Mouse (Mus musculus): ENCODE data around the gene Serpina3m. TPM values are rescaled to one million over a fixed set of nuclear protein-coding genes. Genes with fewer than 3 reads are reported as not detected.

Serpina3m gene
- polyA plus RNA-seq, 1 experiment from 2014 or later: not detected

DNA sequence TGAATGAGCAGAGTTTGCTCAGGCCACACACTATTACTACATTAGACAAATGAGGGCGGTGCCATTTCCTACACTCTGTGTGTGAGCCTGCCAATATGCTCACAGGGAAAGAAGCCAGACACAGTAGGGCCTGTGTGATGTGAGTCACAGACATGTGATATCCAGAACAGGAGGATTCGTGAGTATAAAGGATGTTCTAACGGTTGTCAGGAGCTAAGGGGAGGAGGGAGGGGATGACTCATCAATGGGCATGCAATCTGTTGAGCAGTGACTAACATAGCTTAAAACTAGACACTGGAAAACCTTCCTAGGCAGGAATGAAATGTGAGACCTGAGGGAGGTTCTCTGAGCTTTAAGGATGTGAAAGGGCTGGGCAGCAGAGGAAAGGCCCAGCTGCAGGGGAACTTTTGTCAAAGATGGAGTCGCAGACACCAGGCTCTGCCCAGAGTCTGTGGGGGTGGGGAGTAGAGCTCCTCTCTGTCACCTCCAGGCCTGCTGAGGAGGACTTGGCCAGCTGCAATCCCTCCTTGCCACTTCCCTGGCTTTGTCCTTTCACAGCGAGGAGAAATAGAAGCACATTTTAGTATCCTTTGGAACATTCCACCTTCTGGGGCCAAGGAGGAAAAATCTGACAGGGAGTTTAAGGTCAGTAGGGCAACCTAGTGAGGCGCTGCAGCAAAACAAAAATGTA, 77.5 kb downstream of the Serpina3m start:
- Histone ChIP-seq H3K27ac (ENCODE audit: low read length) (no peak overlapping the region), H3K4me2 (replicated peaks; ENCODE audit: low read depth, low read length) (no peak overlapping the region), H3K9ac (replicated peaks; ENCODE audit: low read depth) (no peak overlapping the region), H3K4me1 (ENCODE audit: insufficient read depth, low read depth, low read length) (no peaks in the 10 kb centered on the region), H3K4me3 (ENCODE audit: low read depth, low read length) (no peak overlapping the region), H3K36me3 (ENCODE audit: insufficient read depth, low read length) (no peaks in the 10 kb centered on the region), H3K27me3 (replicated peaks; ENCODE audit: insufficient read depth, low read length) (no peaks in the 10 kb centered on the region), H3K9me3 (ENCODE audit: low read length) (no peaks in the 10 kb centered on the region)
- DNase-seq (ENCODE audit: low spot score) (peak; percentile 92), ATAC-seq (peak; percentile 91)
- TF ChIP-seq EP300 (IDR thresholded peaks at IDR 0.05) (no peak), CTCF (IDR thresholded peaks at IDR 0.05) (no peak)
- WGBS: 26% methylated on average over 6 of the region's 6 CpGs

DNA sequence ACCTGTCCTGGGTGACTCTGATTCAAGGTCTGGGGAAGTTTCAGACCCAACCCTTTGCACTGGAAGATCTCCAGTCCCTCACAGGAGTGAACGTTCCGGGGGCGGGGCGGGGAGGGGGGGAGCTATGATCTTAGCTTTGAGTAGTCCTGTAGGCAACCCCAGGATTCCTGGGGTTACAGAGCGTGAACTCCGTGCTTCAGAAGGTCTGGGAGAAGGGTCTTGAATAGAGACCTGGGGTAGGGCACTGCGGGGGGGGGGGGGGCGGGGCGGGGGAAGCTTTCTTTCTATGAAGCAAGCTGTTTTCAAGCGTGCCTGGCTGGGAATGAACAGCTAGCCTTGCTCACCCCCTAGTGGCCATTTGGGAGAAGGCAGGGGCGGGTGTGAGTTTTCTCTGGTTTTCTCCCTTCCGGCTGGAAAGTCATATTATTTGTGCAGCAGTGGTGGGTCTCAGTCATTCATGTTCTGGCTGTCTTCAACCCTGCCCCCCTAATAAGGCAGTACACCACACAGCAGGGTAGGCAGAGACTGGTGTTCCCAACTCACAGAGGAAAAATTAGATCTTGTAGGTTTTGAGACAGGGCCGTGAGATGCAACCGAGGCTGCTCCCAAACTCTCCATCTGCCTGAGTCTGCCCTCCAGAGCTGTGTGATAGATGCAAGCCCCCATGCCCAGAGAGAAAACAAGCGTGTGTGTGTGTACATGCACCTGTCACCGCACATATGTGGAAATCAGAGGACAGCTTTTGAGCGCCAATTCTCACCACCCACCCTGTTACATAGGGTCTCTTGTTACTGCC, 80.3 kb downstream of the Serpina3m start:
- H3K9me3 ChIP-seq (ENCODE audit: low read length): no peaks in the 10 kb centered on the region
- H3K36me3 ChIP-seq (ENCODE audit: insufficient read depth, low read length): no peaks in the 10 kb centered on the region
- H3K9ac ChIP-seq (replicated peaks; ENCODE audit: low read depth): no peak overlapping the region
- no peaks in the 10 kb centered on the region for H3K27me3 ChIP-seq (replicated peaks; ENCODE audit: insufficient read depth, low read length)
- peak; percentile 80 for TF ChIP-seq CTCF (IDR thresholded peaks at IDR 0.05)
- TF ChIP-seq EP300 (IDR thresholded peaks at IDR 0.05): no peak
- H3K4me1 ChIP-seq (ENCODE audit: insufficient read depth, low read depth, low read length): no peaks in the 10 kb centered on the region
- H3K27ac ChIP-seq (ENCODE audit: low read length): no peak overlapping the region
- H3K4me3 ChIP-seq (ENCODE audit: low read depth, low read length): no peak overlapping the region
- WGBS: 16% methylated on average over 14 of the region's 17 CpGs
- DNase-seq (ENCODE audit: low spot score) (peak; percentile 77), ATAC-seq (no peak)
- 0 out of 2 replicates have a peak overlapping the region, but pooled peaks have one; percentile 25 for H3K4me2 ChIP-seq (replicated peaks; ENCODE audit: low read depth, low read length)

GRCm38 (mm10) chr12:104419136-104419462, 80.8 kb downstream of the Serpina3m start:
- H3K4me1 ChIP-seq (ENCODE audit: insufficient read depth, low read depth, low read length): no peaks in the 10 kb centered on the region
- TF ChIP-seq EP300 (IDR thresholded peaks at IDR 0.05): no peak
- TF ChIP-seq CTCF (IDR thresholded peaks at IDR 0.05): peak; percentile 70
- no peaks in the 10 kb centered on the region for H3K9me3 ChIP-seq (ENCODE audit: low read length)
- H3K27me3 ChIP-seq (replicated peaks; ENCODE audit: insufficient read depth, low read length): no peaks in the 10 kb centered on the region
- H3K27ac ChIP-seq (ENCODE audit: low read length): no peak overlapping the region
- ATAC-seq (no peak), DNase-seq (ENCODE audit: low spot score) (no peak)
- no peak overlapping the region for H3K4me3 ChIP-seq (ENCODE audit: low read depth, low read length)
- no peak overlapping the region for H3K9ac ChIP-seq (replicated peaks; ENCODE audit: low read depth)
- H3K36me3 ChIP-seq (ENCODE audit: insufficient read depth, low read length): no peaks in the 10 kb centered on the region
- H3K4me2 ChIP-seq (replicated peaks; ENCODE audit: low read depth, low read length): no peak overlapping the region
- WGBS: 9% methylated on average over 2 of the region's 2 CpGs

DNA sequence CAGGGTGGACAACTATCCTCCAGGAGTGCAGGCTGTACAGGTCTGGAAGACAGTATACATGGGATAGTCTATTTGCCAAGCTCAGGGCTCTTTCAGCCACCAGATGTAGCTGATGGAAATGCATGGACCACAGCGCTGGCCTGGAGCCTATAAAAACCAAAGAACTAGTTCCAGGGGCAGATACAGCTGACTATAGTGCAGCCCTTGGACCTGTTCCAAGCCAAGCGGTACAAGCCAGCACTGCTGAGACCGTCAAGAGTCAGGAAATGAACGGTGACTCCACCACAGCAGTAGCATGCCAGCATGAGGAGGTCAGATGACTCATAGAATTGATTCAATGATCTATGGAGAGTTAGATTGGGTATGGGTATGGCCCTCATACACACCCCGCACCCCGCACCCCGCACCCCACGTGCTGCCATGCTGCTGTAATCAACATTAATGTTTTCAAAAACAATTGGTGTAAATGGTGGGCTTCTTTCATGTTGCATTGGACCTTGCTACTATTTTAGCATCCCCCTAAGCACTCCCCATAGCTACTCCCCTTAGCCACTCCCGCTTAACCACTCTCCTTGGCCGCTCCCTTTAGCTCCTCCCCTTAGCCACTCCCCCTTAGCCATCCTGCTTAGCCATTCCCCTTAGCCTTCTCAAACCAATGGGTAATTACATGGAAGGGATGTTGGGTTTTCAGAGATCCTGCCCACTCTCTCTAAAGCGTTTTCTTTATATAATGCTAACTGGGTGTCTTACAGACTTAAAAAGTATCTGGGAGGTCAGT, 84.5 kb downstream of the Serpina3m start:
- Histone ChIP-seq H3K9me3 (ENCODE audit: low read length) (no peaks in the 10 kb centered on the region), H3K4me2 (replicated peaks; ENCODE audit: low read depth, low read length) (no peak overlapping the region), H3K9ac (replicated peaks; ENCODE audit: low read depth) (no peak overlapping the region), H3K4me1 (ENCODE audit: insufficient read depth, low read depth, low read length) (no peaks in the 10 kb centered on the region), H3K4me3 (ENCODE audit: low read depth, low read length) (no peak overlapping the region), H3K27me3 (replicated peaks; ENCODE audit: insufficient read depth, low read length) (no peaks in the 10 kb centered on the region), H3K27ac (ENCODE audit: low read length) (no peak overlapping the region), H3K36me3 (ENCODE audit: insufficient read depth, low read length) (no peaks in the 10 kb centered on the region)
- ATAC-seq: peak; percentile 57
- TF ChIP-seq CTCF (IDR thresholded peaks at IDR 0.05): no peak
- peak; percentile 21 for DNase-seq (ENCODE audit: low spot score)
- 53% methylated on average over 11 of the region's 11 CpGs for WGBS

GRCm38 (mm10) chr12:104425591-104425990, 87.3 kb downstream of the Serpina3m start:
- WGBS: 74% methylated on average over 3 of the region's 3 CpGs
- Histone ChIP-seq H3K27ac (ENCODE audit: low read length) (no peak overlapping the region), H3K4me2 (replicated peaks; ENCODE audit: low read depth, low read length) (no peak overlapping the region), H3K36me3 (ENCODE audit: insufficient read depth, low read length) (no peaks in the 10 kb centered on the region), H3K4me1 (ENCODE audit: insufficient read depth, low read depth, low read length) (no peaks in the 10 kb centered on the region), H3K4me3 (ENCODE audit: low read depth, low read length) (no peak overlapping the region), H3K9me3 (ENCODE audit: low read length) (no peaks in the 10 kb centered on the region), H3K27me3 (replicated peaks; ENCODE audit: insufficient read depth, low read length) (no peaks in the 10 kb centered on the region), H3K9ac (replicated peaks; ENCODE audit: low read depth) (no peak overlapping the region)
- TF ChIP-seq EP300 (IDR thresholded peaks at IDR 0.05) (no peak), CTCF (IDR thresholded peaks at IDR 0.05) (no peak)
- ATAC-seq: no peak
- DNase-seq (ENCODE audit: low spot score): no peak

GRCm38 (mm10) chr12:104426915-104427314, 88.6 kb downstream of the Serpina3m start:
- Histone ChIP-seq H3K4me1 (ENCODE audit: insufficient read depth, low read depth, low read length) (no peaks in the 10 kb centered on the region), H3K27ac (ENCODE audit: low read length) (no peak overlapping the region), H3K36me3 (ENCODE audit: insufficient read depth, low read length) (no peaks in the 10 kb centered on the region), H3K4me3 (ENCODE audit: low read depth, low read length) (no peak overlapping the region), H3K9me3 (ENCODE audit: low read length) (no peaks in the 10 kb centered on the region), H3K27me3 (replicated peaks; ENCODE audit: insufficient read depth, low read length) (no peaks in the 10 kb centered on the region), H3K9ac (replicated peaks; ENCODE audit: low read depth) (no peak overlapping the region), H3K4me2 (replicated peaks; ENCODE audit: low read depth, low read length) (no peak overlapping the region)
- TF ChIP-seq EP300 (IDR thresholded peaks at IDR 0.05) (no peak), CTCF (IDR thresholded peaks at IDR 0.05) (peak; percentile 76)
- DNase-seq (ENCODE audit: low spot score) (peak; percentile 68), ATAC-seq (no peak)
- 4% methylated on average over 7 of the region's 7 CpGs for WGBS
